Mouse (Mus musculus) heart, embryonic 12.5 days (tissue): ENCODE measurements at regions not wholly inside any gene's neighbourhood (a gene's known extent, or its start where the extent isn't known, plus 50 kb on each side); places are given as distances from the start of the nearest gene placed in this dataset.
"Not testable (repeated sequence)": the region's sequence is repeated elsewhere in the genome, so short reads cannot be mapped to it uniquely, and the experiment has no call there.

Experiments used
- ATAC-seq: fragments of 200-750 bp; cut with Nextera tagmentation; 2 replicates; pipeline ENCODE4 v1.8.0; 2017; ENCODE audit warnings: moderate TSS enrichment, moderate library complexity; ENCODE audit not compliant: insufficient number of reproducible peaks, low FRiP score
- H3K27ac ChIP-seq: fragments of 300-500 bp; sonication (generic); 2 replicates; pipeline ENCODE4 v1.5.1; 2016; ENCODE audit warnings: mild to moderate bottlenecking, moderate library complexity; ENCODE audit not compliant: poor library complexity, severe bottlenecking
- H3K27me3 ChIP-seq: fragments of 300-500 bp; sonication (generic); replicated peaks from 2 replicates; pipeline ENCODE4 v1.6.1; 2016; ENCODE audit warnings: mild to moderate bottlenecking, moderate library complexity
- H3K36me3 ChIP-seq: fragments of 300-500 bp; sonication (generic); 2 replicates; pipeline ENCODE4 v1.6.1; 2016; ENCODE audit warnings: mild to moderate bottlenecking, moderate library complexity
- H3K4me1 ChIP-seq: fragments of 300-500 bp; sonication (generic); replicated peaks from 2 replicates; pipeline ENCODE4 v1.6.1; 2016; ENCODE audit warnings: mild to moderate bottlenecking
- H3K4me2 ChIP-seq: fragments of 300-500 bp; sonication (generic); 2 replicates; pipeline ENCODE4 v1.6.1; 2016; ENCODE audit warnings: mild to moderate bottlenecking, moderate library complexity
- H3K4me3 ChIP-seq: fragments of 300-500 bp; sonication (generic); 2 replicates; pipeline ENCODE4 v1.5.1; 2016; ENCODE audit warnings: mild to moderate bottlenecking
- H3K9ac ChIP-seq: fragments of 300-500 bp; sonication (generic); 2 replicates; pipeline ENCODE4 v1.6.1; 2016; ENCODE audit warnings: mild to moderate bottlenecking, moderate library complexity
- H3K9me3 ChIP-seq: fragments of 300-500 bp; sonication (generic); replicated peaks from 2 replicates; pipeline ENCODE4 v1.6.1; 2016; ENCODE audit warnings: mild to moderate bottlenecking, moderate library complexity
- WGBS: fragments of 180-500 bp; shearing (Covaris S2); methylation state at CpG from one replicate; pipeline ENCODE4 v1.1.7; 2016; 5-methylcytosine and 5-hydroxymethylcytosine counted together

DNA sequence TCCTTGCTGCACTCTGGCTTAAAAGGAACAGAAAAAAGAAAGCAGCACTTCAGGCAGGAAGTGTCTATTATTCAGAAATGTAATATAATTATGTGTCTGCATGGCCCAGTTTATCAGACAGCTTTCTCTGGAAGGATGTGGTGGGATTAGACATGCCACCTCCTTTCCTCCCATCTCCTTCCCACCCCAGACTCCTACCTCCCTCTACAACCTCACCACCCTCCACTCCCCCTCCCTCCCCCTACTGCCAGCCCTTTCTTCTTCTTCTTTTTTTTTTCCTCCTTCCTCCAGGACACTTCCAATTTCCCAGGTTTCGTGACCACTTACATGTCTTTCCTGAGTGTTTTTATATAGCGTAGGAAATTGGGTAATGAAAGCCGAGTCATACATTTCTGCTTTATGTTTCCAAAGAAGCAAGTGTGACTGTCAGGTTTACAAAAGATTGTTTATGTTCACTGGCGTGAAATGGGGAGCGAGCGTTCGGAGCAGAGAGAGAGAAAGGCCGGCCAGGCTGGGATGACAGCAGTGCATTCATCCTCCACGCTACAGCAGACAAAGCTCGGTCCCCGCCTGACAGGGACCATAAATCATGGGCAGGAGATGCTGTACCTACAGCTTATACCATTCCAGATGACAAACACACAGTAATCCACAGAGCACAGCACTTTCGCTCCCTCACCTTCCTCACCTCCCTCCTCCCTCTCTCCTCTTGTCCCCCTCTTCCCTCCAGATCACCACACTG lies 354.6 kb upstream of the Zfp703 start:
- Histone ChIP-seq H3K4me3 (no peak overlapping the region), H3K4me1 (0 out of 2 replicates have a peak, but pooled peaks cover 5% of the 10 kb centered on the region), H3K9me3 (no peaks in the 10 kb centered on the region), H3K4me2 (peak overlapping the region; percentile 16; the same call in 1 of the 2 replicates), H3K36me3 (no peaks in the 10 kb centered on the region), H3K27ac (no peak overlapping the region), H3K27me3 (0 out of 2 replicates have a peak, but pooled peaks cover 7% of the 10 kb centered on the region), H3K9ac (no peak overlapping the region; the same call in 1 of the 2 replicates)
- ATAC-seq = no peak
- WGBS = 42% methylated on average over 12 of the region's 12 CpGs

DNA sequence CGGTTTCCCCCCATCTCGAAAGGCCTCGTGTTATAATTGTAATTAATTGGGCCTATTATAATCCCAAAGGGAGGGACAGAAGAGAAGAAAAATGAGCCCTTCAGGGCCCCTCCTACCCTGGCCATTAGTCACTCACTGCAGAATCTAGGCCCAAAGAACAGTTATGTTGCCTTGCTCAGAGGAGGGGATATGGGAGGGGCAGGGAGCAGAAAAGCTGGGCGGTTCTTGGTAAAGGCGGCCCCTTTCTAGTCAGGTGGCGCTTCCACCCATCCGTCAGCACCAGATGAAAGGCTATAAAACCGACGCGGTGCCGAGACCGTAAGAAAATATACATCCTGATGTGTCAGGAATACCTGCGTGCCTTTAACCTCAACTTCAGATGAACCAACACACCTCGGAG lies 350.9 kb upstream of the Zfp703 start:
- Histone ChIP-seq H3K4me1 (0 out of 2 replicates have a peak, but pooled peaks cover 5% of the 10 kb centered on the region), H3K4me3 (no peak overlapping the region), H3K9me3 (no peaks in the 10 kb centered on the region), H3K9ac (no peak overlapping the region), H3K36me3 (no peaks in the 10 kb centered on the region), H3K27ac (no peak overlapping the region), H3K4me2 (no peak overlapping the region), H3K27me3 (0 out of 2 replicates have a peak, but pooled peaks cover 7% of the 10 kb centered on the region)
- ATAC-seq = no peak
- 80% methylated on average over 14 of the region's 14 CpGs for WGBS

- 65% methylated on average over 17 of the region's 17 CpGs for WGBS
- ATAC-seq = no peak
- H3K4me3 ChIP-seq = no peak overlapping the region
Observed at GRCm38 (mm10) chr8:26626651-26627077, 350.5 kb upstream of the Zfp703 start.

DNA sequence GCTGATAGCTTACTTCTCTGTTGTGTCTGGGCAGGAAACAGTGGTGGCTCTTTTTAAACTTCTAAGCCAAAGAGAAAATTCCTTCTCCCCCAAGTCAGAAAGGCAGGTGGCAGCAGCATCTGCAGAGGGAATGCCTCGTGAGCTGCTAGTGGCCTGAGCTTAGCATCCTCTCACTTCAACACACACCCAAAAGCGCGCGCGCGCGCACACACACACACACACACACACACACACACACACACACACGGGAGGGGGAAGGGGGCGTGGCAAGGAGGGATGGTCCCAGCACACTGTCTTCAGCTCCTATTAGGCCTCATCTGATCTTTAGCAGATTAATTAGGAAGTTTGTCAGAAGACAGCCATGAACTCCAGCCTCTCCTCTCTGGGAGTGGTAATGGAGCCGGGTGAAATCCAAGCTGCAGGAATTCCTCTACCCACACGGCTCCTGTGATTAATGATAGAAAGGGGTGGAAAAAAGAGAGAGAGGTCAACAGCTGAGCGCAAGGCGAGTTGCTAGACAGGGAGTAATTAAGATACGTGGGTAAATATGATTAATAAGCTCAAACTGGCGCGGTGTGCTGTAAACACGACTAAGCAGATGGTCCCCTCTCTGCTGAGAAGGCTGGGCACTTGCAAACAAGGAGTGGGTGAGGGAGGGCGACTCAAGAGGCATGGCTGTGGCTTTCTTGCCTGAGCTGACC lies 349.8 kb upstream of the Zfp703 start:
- Histone ChIP-seq H3K27me3 (0 out of 2 replicates have a peak, but pooled peaks cover 7% of the 10 kb centered on the region), H3K9me3 (no peaks in the 10 kb centered on the region), H3K9ac (no peak overlapping the region), H3K27ac (no peak overlapping the region), H3K4me2 (no peak overlapping the region), H3K4me1 (no peaks in the 10 kb centered on the region), H3K4me3 (no peak overlapping the region), H3K36me3 (no peaks in the 10 kb centered on the region)
- 59% methylated on average over 18 of the region's 18 CpGs for WGBS
- ATAC-seq = no peak

More at GRCm38 (mm10) chr8:26626651-26627077, 350.5 kb upstream of the Zfp703 start:
- no peaks in the 10 kb centered on the region for H3K9me3 ChIP-seq
- H3K4me1 ChIP-seq = 0 out of 2 replicates have a peak, but pooled peaks cover 5% of the 10 kb centered on the region
- H3K4me2 ChIP-seq = no peak overlapping the region
- no peak overlapping the region for H3K9ac ChIP-seq
- no peaks in the 10 kb centered on the region for H3K36me3 ChIP-seq
- H3K27me3 ChIP-seq = 0 out of 2 replicates have a peak, but pooled peaks cover 7% of the 10 kb centered on the region
- H3K27ac ChIP-seq = no peak overlapping the region

- no peak overlapping the region for H3K9ac ChIP-seq
- H3K9me3 ChIP-seq = no peaks in the 10 kb centered on the region
- WGBS = 73% methylated on average over 2 of the region's 2 CpGs
- H3K4me2 ChIP-seq = no peak overlapping the region
- no peak overlapping the region for H3K27ac ChIP-seq
- no peaks in the 10 kb centered on the region for H3K4me1 ChIP-seq
- no peaks in the 10 kb centered on the region for H3K36me3 ChIP-seq
- no peak for ATAC-seq
- H3K4me3 ChIP-seq = no peak overlapping the region
- H3K27me3 ChIP-seq = 0 out of 2 replicates have a peak, but pooled peaks cover 7% of the 10 kb centered on the region
Observed at GRCm38 (mm10) chr8:26630544-26630943, 346.6 kb upstream of the Zfp703 start.

GRCm38 (mm10) chr8:26635701-26636100 lies 341.4 kb upstream of the Zfp703 start:
- no peaks in the 10 kb centered on the region for H3K9me3 ChIP-seq
- ATAC-seq = no peak
- 63% methylated on average over 1 of the region's 1 CpGs for WGBS
- 0 out of 2 replicates have a peak, but pooled peaks cover 3% of the 10 kb centered on the region for H3K27me3 ChIP-seq
- H3K27ac ChIP-seq = no peak overlapping the region
- H3K4me3 ChIP-seq = no peak overlapping the region
- H3K36me3 ChIP-seq = no peaks in the 10 kb centered on the region
- no peak overlapping the region for H3K4me2 ChIP-seq
- H3K9ac ChIP-seq = no peak overlapping the region
- H3K4me1 ChIP-seq = no peaks in the 10 kb centered on the region

DNA sequence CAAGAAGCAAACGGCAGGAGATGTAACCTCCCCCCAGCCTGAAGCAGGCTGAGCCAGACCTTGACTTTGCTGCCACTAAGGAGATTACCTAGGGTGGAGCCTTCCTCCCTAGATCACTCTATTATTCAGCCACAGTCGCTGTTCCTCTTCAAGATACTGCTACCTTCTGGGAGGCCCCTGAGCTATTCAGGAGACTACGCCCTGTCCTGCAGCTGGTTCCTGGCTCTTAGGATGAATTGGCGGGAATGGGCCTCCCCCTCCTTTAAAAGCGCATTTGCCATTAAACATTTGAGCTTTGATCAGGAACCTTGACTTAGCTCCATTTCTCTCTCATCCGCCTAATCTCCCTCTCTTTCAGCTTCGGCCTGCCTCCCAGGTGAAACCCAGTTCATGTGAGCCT lies 331.8 kb upstream of the Zfp703 start:
- H3K9me3 ChIP-seq, H3K4me1 ChIP-seq, H3K36me3 ChIP-seq, H3K9ac ChIP-seq, H3K4me2 ChIP-seq, H3K27ac ChIP-seq, H3K27me3 ChIP-seq, H3K4me3 ChIP-seq, ATAC-seq: not testable (repeated sequence)
- 64% methylated on average over 7 of the region's 7 CpGs for WGBS

- Histone ChIP-seq H3K9ac (no peak overlapping the region), H3K4me1 (no peaks in the 10 kb centered on the region), H3K36me3 (no peaks in the 10 kb centered on the region), H3K27ac (no peak overlapping the region), H3K4me2 (no peak overlapping the region), H3K27me3 (no peaks in the 10 kb centered on the region), H3K4me3 (no peak overlapping the region), H3K9me3 (no peaks in the 10 kb centered on the region)
- WGBS = 51% methylated on average over 1 of the region's 1 CpGs
- ATAC-seq = no peak
Observed at GRCm38 (mm10) chr8:26650287-26650686, 326.8 kb upstream of the Zfp703 start.

GRCm38 (mm10) chr8:26655897-26656296 lies 321.2 kb upstream of the Zfp703 start:
- Histone ChIP-seq H3K4me2 (no peak overlapping the region), H3K27ac (no peak overlapping the region), H3K4me1 (no peaks in the 10 kb centered on the region), H3K36me3 (no peaks in the 10 kb centered on the region), H3K27me3 (no peaks in the 10 kb centered on the region), H3K4me3 (no peak overlapping the region), H3K9ac (no peak overlapping the region), H3K9me3 (no peaks in the 10 kb centered on the region)
- no peak for ATAC-seq
- WGBS = 63% methylated on average over 8 of the region's 8 CpGs

DNA sequence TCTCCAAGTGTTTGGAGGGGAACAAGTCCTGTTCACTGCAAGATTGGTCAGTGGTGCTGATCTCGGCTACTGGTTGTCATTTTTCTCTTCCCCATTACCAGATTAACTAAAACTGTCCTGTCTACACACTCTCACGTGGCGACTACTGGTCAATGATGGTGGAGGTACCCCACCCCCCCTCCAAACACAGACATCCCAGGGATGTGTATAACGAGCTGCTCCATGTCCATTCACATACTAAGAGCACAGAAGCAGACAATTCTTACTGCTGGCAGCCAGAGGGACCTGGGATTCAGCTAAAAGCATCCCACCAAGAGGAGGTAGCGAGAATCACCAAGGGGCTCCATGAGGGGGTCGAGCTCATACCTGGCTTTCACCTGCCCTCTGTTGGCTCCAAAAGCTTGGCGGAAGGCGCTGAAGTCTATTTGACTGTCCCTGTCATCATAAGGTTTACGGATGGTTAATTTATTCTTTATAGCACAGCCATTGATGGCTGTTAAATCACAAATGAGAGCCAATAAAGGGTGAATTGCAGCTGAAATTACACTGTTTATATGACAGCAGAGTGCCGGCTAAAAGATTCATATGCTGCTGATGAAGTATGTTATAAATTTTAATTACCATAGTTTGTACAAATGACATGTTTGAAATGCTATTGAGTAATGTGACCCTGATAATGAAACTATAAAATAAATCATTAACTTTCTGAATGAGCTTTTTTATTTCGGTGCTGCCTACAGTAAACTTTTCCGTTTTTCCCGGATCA lies 320.6 kb upstream of the Zfp703 start:
- Histone ChIP-seq H3K9me3 (no peaks in the 10 kb centered on the region), H3K36me3 (no peaks in the 10 kb centered on the region), H3K27me3 (no peaks in the 10 kb centered on the region), H3K9ac (no peak overlapping the region), H3K4me3 (no peak overlapping the region), H3K4me2 (no peak overlapping the region), H3K4me1 (no peaks in the 10 kb centered on the region), H3K27ac (no peak overlapping the region)
- WGBS = 80% methylated on average over 13 of the region's 13 CpGs
- ATAC-seq = no peak

GRCm38 (mm10) chr8:26659381-26659780 lies 317.7 kb upstream of the Zfp703 start:
- WGBS = 43% methylated on average over 1 of the region's 1 CpGs
- ATAC-seq = no peak
- H3K27me3 ChIP-seq = no peaks in the 10 kb centered on the region

More at GRCm38 (mm10) chr8:26659381-26659780, 317.7 kb upstream of the Zfp703 start:
- no peak overlapping the region for H3K9ac ChIP-seq
- no peak overlapping the region for H3K27ac ChIP-seq
- no peaks in the 10 kb centered on the region for H3K36me3 ChIP-seq
- H3K4me1 ChIP-seq = no peaks in the 10 kb centered on the region
- H3K4me2 ChIP-seq = no peak overlapping the region
- H3K4me3 ChIP-seq = no peak overlapping the region
- H3K9me3 ChIP-seq = no peaks in the 10 kb centered on the region
